Mouse (Mus musculus): ENCODE data around the gene Adap2. TPM values are rescaled to one million over a fixed set of nuclear protein-coding genes. Genes with fewer than 3 reads are reported as not detected.
"Not testable (repeated sequence)": the region's sequence is repeated elsewhere in the genome, so short reads cannot be mapped to it uniquely, and the experiment has no call there.

Adap2 gene
- total RNA-seq, 1 experiment from 2014 or later = not detected

DNA sequence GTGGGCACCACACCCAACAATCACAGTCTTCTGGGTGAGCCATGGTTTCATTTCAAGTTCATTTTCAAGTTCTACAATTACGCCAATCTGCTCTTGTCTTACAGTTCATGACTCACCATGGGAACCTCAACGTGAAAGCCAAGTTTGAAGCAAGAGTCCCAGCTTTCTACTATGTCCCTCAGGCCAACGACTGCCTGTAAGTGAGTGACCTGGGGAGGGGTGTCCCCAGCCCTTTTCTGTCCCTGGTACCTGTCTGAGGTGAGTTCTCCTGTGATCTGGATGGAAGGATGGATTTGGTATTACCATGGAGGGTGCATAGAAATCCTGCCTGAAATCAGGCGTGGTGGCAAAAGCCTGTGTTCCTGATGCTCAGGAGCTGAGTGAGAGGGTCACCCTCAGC, 2.9 kb downstream of the Adap2 start:
- no peak for ATAC-seq (replicated peaks; ENCODE audit: low read depth, poor library complexity, severe bottlenecking)

DNA sequence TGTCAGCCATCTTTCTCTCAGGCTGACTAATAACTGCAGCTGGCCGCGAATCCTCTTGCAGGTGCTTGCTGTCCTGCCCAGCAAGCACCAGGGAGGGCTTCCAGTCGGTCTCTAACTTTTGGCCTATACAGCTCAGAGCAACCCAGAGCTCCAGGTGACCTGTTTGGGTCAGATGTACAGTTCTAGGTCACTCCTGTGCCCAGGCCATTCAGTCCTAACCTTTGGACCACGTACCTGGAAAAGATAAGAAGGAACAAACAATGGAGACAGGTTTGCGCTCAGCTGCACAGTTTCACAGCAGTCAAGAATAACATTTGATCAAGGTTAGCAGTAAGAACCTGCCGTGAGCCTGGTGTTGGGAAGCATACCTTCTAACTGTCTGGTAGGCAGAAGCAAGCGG, 5.1 kb downstream of the Adap2 start:
- ATAC-seq (replicated peaks; ENCODE audit: low read depth, poor library complexity, severe bottlenecking) = no peak

DNA sequence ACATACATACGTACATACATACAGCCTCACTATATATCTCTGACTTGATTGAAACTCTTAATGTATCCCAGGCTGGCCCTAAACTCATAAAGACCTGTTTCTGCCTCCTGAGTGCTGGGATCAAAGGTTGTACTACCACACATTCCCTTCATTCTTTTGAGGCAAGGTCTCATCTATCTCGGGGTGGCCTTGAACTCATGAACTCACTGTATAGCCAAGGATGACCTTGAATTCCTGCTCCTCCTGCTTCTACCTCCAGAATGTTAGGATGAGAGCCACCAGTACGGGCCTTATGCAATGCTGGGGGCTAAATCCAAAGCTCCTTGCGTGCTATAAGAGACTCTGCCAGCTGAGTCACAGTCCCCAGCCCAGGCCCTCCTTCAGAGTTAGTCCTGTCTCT, 7.1 kb downstream of the Adap2 start:
- no peak for ATAC-seq (replicated peaks; ENCODE audit: low read depth, poor library complexity, severe bottlenecking)

DNA sequence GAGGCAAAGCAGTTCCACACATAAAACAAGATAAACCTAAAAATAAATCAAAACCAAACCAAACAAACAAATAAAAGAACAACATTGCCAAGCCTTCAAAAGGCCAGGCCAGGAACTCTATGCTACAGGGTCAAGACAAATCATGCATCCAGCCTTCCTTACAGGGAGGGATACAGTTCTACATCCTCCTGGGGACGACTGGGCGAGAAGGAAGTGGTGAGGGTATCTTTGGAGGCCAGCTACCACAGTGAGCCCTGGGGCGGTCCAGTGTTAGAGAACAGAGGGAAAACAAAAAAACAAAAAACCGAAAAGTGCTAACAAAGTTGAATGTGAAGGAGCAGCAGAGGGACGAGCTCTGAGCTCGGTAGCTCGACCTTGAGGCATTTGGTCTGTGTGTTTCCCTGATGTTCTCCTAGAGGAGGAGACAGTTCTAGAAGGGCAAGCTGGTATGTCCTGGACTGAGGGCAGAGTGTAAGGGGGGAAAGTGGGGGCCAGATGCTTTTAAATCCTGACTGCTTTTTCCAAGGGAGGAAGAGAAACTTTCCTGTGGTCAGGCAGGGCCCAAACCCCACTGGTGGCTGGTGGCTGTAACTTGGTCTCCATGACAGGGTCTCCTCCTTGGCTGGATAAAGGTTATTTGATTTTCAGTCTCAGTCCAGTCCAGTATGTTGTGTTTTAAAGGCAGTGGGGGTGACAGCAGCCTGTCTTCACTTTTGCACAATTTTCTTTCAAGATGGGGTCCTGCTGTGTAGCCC, 9.6 kb downstream of the Adap2 start:
- peak; percentile 75 for ATAC-seq (replicated peaks; ENCODE audit: low read depth, poor library complexity, severe bottlenecking)

DNA sequence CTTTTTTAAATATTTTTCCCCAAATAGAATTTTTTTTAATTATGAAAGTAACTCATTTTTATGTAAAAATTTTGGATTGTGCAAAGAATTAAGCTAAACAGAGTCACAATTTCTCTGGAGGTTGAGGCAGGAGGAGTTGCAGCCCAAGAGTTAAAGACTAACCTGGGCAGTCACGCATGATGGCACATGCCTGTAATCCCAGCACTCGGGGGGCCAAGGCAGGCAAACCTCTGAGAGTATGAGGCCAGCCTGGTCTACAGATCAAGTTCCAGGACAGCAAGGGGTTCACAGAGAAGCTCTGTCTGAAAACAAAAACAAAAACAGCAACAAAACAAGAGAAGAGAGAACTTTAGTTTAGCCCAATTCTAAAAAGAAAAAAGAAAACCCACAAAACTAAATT, 10.3 kb downstream of the Adap2 start:
- no peak for ATAC-seq (replicated peaks; ENCODE audit: low read depth, poor library complexity, severe bottlenecking)

DNA sequence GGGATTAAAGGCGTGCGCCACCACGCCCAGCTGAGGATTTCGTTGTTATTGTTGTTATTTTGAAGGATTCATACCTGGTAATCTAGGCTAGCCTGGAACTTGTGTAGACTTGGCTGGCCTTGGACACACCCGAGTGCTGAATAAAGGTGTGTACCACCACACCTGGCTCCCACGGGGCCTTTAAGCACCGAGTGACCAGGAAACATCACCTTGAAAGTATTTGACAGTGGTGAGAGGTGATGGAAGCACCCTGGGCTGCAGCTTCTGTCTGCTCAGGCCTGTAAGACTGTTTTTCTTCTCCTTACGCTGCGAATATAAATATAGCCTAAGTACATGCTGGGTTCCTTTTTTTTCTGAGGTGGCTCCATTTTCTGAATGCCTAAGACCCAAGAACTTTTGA, 14.2 kb downstream of the Adap2 start:
- no peak for ATAC-seq (replicated peaks; ENCODE audit: low read depth, poor library complexity, severe bottlenecking)

DNA sequence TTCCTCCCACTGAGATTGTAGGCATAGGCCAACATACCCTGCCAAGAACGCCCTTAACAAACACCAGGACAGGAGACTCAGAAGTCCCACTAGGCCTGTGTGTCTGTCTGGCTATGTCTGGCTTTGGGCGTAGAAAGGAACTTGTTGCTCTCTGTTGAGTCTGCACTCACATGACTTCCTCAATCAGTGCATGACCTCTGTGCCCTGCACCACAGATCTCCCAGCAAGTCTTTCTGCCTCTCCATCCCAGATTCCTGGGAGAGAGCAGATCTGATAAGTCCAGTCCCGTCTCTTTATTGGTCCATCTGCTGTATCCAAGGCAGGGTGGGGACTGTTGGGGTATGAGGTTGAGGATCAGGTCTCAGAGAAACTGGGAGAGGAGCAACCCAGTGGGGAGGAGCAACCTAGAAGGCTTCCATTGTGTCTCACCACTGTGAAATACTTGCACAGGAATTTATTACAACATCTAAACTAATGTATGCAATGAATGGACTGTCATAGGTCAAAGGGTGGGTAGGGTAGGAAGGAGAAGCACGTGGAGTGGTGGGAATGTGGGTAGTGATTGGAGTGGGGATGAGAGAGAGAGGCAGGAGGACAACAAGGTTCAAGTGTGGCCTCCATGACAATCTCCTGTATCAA, 14.8 kb downstream of the Adap2 start:
- ATAC-seq (replicated peaks; ENCODE audit: low read depth, poor library complexity, severe bottlenecking) = no peak

DNA sequence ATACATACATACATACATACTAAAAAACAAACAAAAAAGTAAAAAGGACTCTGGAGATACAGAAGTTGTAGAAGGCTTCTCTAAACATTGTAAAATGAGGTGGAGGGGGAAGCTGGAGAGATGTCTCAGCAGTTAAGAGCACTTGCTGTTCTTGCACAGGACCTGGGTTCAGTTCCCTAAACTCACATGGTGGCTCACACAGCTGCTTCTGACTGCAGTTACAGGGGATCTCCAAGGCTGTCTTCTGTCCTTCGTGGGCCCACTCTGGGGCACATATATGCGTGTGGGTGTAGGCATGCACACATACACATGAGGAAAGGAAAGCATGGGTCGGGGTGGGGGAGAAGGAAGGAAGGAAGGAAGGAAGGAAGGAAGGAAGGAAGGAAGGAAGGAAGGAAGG, 15.7 kb downstream of the Adap2 start:
- ATAC-seq (replicated peaks; ENCODE audit: low read depth, poor library complexity, severe bottlenecking) = 0 out of 2 replicates have a peak, but pooled peaks have one; percentile 29

DNA sequence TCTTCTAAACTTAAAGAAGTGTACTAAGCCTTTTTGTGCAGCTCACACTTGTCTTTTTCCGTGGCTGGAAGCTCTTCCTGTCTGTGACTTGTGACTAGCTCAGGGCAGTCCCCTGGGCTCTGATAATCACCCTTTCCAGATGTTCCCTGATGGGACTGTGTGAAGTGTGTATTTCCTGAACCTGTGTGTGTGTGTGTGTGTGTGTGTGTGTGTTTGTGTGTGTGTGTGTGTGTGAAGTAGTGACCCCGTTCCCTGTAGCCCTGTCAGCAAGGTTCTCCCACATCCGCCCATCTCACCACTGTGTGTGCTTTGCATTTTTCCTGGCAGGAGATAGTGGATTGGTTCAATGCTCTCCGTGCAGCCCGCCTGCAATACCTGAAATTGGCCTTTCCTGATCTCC, 16.4 kb downstream of the Adap2 start:
- ATAC-seq (replicated peaks; ENCODE audit: low read depth, poor library complexity, severe bottlenecking) = no peak

DNA sequence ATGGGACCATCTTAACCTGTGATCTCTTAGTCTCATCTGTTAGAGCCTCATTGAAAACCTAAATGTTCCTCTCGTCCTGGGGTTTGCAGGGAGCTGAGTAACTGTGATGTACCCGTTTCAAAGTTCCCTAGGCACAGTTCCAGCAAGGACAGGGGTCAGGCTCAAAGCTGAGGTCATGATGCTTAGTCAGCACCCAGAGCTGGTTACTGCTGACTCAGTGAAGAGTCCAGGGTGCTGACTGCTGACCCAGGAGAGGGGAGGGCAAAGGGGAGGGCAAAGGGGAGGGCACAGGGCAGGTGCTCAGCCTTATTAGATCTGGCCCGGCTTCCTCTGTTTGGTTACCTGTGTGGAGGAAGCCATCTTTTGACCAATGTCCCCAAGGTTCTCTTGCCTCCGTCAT, 18.0 kb downstream of the Adap2 start:
- no peak for ATAC-seq (replicated peaks; ENCODE audit: low read depth, poor library complexity, severe bottlenecking)

DNA sequence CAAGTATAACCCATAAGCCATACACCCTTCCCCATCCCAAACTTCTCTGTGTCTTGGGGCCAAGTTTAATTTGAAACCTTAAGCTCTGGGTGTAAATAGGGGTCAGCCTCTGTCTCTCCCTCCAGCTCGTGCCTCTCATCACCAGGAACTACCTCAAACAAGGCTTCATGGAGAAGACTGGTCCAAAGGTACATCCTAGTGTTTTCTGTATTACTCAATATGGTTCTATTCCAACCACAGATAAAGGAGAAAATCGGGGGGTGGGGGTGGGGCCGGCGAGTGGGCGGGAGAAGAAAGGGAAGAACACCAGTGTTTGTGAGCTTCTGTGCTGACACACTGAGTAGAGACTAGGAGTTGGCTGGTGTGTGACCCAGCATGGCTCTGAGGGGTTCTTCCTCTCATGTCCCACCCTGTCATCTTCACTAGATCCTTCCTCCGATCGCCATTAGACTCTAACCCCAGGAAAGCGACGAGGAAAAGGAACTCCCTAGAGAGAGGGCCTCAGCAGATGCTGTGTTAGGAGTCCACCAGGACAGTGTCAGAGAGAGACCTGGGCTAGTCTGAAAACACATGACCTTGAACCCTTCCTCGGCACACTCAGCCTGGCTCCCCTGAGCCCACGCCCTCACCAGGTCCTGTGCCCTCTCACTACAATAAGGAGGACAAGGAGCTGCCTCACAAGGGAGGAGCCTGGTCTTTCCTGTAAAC, 20.2 kb downstream of the Adap2 start:
- no peak for ATAC-seq (replicated peaks; ENCODE audit: low read depth, poor library complexity, severe bottlenecking)

DNA sequence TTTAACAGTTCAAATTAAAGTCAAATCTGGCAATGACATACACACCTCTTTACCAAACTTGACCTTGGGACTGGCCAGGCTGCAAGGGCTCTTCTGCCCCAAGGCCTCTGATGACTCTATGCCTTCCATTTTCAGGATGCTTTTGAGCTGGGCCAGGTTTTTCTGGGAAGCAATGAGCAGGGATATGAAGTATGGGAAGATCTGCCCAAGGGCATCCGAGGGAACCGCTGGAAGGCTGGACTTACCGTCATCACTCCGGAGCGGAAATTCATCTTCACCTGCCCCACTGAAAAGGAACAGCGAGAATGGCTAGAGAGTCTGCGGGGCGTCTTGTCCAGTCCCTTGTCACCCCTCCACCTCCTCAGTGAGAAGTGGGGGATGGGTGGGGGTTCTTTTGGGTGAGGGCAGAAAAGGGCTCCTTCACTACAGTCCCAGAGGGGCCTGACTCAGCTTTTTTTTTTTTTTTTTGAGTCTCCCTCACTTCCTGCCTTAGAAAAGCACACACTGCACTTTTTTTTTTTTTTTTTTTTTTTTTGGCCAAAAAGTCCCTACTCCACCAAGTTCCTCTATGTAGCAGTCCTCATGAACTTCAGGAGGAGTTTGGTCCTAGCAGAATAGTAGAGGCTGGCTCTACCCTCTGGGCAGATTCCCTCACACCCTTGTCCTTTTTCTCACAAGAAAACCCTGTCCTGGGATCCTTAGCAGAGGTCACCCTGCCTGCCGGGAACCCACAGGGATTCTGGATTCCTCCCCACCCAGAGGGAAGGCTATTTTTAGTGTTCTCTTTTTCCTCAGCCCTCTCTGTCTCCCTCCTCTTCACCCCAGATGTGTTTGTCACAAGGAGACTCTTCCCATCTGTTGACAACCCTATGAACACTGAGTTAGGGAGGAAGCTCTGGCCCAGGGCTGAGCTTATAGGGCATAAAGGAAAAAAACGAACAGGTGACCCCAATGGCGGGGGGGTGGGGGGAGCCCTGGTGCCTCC, 23.3 kb downstream of the Adap2 start:
- peak; percentile 50; the same call in 1 of the 2 replicates for ATAC-seq (replicated peaks; ENCODE audit: low read depth, poor library complexity, severe bottlenecking)

DNA sequence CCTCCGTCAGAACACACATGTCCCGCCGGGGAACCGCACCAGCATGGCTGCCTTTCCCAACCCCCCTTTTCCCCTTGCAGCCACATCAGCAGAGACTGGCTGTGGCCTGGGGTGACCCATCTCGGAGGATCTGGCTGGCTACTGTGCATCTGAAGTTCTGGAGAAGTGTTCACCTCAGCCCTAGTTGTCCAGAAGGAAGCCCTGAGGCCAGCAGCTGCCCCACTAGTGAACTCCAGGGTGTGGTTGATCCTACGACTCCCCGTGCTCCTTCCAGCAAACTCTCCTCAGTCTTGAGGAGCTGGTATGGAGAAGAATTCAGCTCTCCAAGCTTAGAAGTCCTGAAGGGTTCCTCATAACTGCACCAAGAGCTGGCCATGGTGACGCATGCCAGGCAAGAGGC, 24.4 kb downstream of the Adap2 start:
- ATAC-seq (replicated peaks; ENCODE audit: low read depth, poor library complexity, severe bottlenecking) = no peak

DNA sequence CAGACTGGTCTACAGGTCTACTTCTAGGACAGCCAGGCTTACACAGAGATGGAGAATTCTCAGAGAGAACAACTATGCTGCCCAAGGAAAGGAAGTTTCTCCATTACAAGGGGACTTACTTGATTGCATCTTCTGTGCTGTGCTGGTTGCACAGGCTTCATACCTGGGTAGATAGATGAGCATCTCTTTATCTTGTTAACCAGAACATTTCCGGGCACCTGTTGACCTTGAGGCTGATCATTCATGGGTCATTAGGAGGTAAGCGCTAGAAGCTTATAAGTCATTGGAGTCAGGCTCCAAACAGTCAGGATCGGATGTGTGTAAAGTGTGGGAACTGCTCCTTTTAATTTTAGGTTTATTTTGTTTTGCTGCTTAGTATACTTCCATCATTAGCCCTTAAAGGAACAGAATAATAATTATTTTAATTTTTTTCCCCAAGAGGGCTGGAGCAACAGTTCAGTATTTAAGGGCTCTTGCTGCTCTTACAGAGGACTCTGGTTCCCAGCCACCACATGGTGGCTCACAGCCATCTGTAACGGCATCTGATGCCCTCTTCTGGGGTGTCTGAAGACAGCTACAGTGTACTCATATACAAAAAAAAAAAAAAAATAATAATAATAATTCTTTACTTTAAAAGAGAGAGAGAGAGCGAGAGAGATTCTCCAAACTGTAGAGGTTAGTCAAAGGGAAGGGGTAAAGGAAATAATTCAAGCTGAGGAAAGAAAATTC, 27.3 kb downstream of the Adap2 start:
- ATAC-seq (replicated peaks; ENCODE audit: low read depth, poor library complexity, severe bottlenecking) = no peak

DNA sequence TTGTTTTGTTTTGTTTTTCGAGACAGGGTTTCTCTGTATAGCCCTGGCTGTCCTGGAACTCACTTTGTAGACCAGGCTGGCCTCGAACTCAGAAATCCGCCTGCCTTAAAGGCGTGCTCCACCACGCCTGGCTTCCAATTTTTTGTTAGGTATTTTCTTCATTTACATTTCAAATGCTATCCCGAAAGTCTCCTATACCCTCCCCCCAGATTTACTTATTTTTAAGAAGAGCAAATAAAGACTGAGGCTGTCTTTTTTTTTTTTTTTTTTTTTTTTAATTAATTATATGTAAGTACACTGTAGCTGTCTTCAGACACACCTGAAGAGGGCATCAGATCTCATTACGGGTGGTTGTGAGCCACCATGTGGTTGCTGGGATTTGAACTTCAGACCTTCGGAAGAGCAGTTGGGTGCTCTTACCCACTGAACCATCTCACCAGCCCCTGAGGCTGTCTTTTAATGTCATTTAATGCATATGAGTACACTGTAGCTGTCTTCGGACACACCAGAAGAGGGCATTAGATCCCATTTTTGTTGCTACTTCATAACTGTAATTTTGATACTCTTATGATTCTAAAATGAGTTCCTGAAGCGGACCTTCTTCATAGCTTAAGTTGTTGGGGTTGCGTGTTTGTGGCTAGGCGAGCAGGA, 29.3 kb downstream of the Adap2 start:
- ATAC-seq (replicated peaks; ENCODE audit: low read depth, poor library complexity, severe bottlenecking) = peak; percentile 57

DNA sequence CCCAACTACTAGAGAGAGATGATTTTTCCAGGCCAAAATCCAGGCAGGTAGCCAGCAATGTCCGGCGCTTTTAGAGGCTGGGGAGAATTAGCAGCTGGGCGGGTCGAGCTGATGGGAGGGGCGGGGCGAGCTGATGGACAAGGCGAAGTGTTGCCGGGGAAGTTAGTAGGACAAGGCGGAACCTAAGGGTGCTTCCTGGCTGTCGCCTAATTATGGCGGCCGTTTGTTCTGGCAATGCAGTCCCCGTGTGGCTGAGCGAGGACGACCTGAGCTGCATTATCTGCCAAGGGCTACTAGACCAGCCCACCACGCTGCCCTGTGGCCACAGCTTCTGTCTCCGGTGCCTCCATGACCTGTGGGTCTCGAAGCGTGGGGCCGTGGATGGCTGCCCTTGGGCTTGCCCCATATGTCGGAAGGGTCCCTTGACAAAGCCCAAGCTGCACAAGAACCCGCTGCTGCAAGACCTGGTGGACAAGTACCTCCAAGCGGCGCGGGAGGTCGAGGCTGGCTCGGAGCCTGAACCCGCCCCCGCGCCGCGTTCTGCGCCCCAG, 29.9 kb downstream of the Adap2 start, which contains the start of gene Rnf135:
Gene Rnf135 (plus strand): TSS at position 147 of the 551 bp plus-strand sequence.
- peak; percentile 99 for ATAC-seq (replicated peaks; ENCODE audit: low read depth, poor library complexity, severe bottlenecking)

DNA sequence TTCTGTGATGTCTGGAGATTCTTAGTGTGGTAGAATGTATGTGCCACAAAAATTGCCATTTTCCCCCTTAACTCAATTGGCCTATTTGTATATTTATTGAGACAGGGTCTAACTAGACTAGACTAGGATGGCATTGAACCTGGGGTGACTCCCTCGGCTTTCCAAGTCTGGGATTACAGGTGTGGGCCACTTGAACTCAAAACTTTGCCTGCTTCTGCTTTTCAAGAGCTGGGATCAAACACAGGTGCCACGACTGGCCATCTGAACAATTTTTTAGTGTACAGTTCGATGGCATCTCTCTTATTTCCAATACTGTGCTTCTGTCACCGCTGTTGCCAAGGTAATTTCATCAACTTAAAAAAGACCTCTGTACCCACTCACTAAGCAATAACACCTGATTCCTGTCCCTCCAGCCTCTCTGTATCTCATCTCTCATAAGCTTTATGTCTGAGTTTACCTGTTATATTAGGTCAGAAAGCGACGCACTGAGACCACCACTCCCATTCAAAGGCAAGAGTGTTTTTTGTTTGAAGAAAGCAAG, 30.7 kb downstream of the Adap2 start:
- no peak for ATAC-seq (replicated peaks; ENCODE audit: low read depth, poor library complexity, severe bottlenecking)

DNA sequence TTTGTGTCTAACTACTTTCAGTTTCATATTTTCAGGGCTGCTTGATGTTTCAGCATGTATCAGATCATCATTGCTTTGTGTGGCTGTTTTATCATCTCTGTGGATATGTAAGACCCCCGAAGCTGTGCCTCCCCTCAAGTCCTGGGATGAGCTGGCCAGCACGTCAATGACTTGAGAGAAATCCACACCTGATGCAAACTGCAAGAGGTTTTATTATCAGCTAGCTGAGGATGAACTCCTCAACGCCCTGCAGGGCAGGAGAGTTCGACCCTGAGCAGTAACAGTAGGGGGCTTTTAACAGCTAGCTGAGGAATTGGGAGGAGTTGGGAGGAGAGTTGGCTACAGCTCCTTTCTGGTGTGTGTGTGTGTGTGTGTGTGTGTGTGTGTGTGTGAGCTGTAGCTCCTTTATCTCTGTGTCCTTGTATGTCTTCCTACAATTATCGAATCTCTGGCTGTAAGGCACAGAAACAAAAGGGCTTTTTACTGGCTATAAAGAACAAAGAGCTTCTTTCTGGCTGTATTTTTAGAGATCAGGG, 31.6 kb downstream of the Adap2 start:
- ATAC-seq (replicated peaks; ENCODE audit: low read depth, poor library complexity, severe bottlenecking) = not testable (repeated sequence)
